Mouse (Mus musculus) hindbrain, embryonic 11.5 days (tissue): ENCODE measurements around the gene Cideb. TPM values are rescaled to one million over a fixed set of nuclear protein-coding genes. Genes with fewer than 3 reads are reported as not detected.
"Not testable (repeated sequence)": the region's sequence is repeated elsewhere in the genome, so short reads cannot be mapped to it uniquely, and the experiment has no call there.

Experiments used
- ATAC-seq: fragments of 200-750 bp; cut with Nextera tagmentation; 2 replicates; pipeline ENCODE4 v1.8.0; 2017; ENCODE audit warnings: mild to moderate bottlenecking, moderate TSS enrichment, moderate library complexity; ENCODE audit not compliant: low FRiP score
- DNase-seq: peaks from one replicate; pipeline ENCODE4 v3.0.0-alpha.2; 2015; ENCODE audit warnings: low spot score
- H3K27ac ChIP-seq: fragments of 300-500 bp; sonication (generic); 2 replicates; pipeline ENCODE4 v1.5.1; 2014; ENCODE audit warnings: mild to moderate bottlenecking, low read depth, low read length
- H3K27me3 ChIP-seq: fragments of 300-500 bp; sonication (generic); 2 replicates; pipeline ENCODE4 v1.6.1; 2014; ENCODE audit warnings: mild to moderate bottlenecking, low read length, moderate library complexity, mixed read lengths; ENCODE audit not compliant: control insufficient read depth, insufficient read depth
- H3K36me3 ChIP-seq: fragments of 300-500 bp; sonication (generic); 2 replicates; pipeline ENCODE4 v1.6.1; 2014; ENCODE audit warnings: mild to moderate bottlenecking, low read length, moderate library complexity, mixed read lengths; ENCODE audit not compliant: control insufficient read depth, insufficient read depth
- H3K4me1 ChIP-seq: fragments of 300-500 bp; sonication (generic); replicated peaks from 2 replicates; pipeline ENCODE4 v1.6.1; 2014; ENCODE audit warnings: low read length, mixed read lengths; ENCODE audit not compliant: control insufficient read depth, insufficient read depth
- H3K4me2 ChIP-seq: fragments of 300-500 bp; sonication (generic); replicated peaks from 2 replicates; pipeline ENCODE4 v1.6.1; 2014; ENCODE audit warnings: mild to moderate bottlenecking, low read depth, low read length
- H3K4me3 ChIP-seq: fragments of 300-500 bp; sonication (generic); 2 replicates; pipeline ENCODE4 v1.5.1; 2014; ENCODE audit warnings: low read depth, low read length
- H3K9ac ChIP-seq: fragments of 300-500 bp; sonication (generic); 2 replicates; pipeline ENCODE4 v1.6.1; 2014; ENCODE audit warnings: low read depth, low read length
- H3K9me3 ChIP-seq: fragments of 300-500 bp; sonication (generic); 2 replicates; pipeline ENCODE4 v1.6.1; 2016; ENCODE audit warnings: low read length; ENCODE audit not compliant: control insufficient read depth
- WGBS: fragments of 180-500 bp; shearing (Covaris S2); extraction: QIAGEN DNeasy Blood & Tissue Kit; methylation state at CpG from one replicate; pipeline ENCODE4 v1.1.7; 2014; 5-methylcytosine and 5-hydroxymethylcytosine counted together
- polyA plus RNA-seq: library from polyadenylated mRNA; unstranded; fragments of >200 nt; fragmentation: Nextera tagmentation; extraction: Ambion mirVana; gene quantifications from 2 replicates; pipeline ENCODE4 v1.2.1, GENCODE M21; 2014

The Cideb gene
- polyA plus RNA-seq, 1 experiment from 2014 or later: not detected

GRCm38 (mm10) chr14:55760156-55760555 lies 1.9 kb upstream of the Cideb start:
- H3K9me3 ChIP-seq, H3K4me3 ChIP-seq, H3K27ac ChIP-seq, H3K9ac ChIP-seq, H3K4me2 ChIP-seq, H3K36me3 ChIP-seq, H3K4me1 ChIP-seq, ATAC-seq: not testable (repeated sequence)
- DNase-seq: peak; percentile 88
- peaks cover 36% of the 10 kb centered on the region for H3K27me3 ChIP-seq
- 0% methylated on average over 6 of the region's 6 CpGs for WGBS

DNA sequence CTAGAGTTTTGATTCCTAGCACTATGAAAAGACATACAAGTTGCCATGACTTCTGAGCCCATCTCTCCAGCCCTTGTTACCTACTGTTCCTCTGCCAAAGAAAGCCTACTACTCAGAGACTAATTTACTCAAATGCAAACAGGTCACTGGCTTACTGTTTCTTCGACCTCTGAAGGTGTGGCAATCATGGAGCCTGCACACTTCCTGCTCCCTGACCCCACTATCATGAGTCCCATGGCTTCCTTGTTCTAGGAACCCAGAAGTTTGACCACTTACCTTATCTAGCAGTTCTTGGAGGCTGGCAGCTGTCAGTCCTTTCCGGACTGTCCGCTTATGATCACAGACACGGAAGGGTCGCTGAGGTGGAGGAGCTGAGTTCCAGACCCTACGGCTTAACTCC lies 692 bp downstream of the Cideb start:
- Histone ChIP-seq H3K27me3 (peaks cover 17% of the 10 kb centered on the region), H3K27ac (no peak overlapping the region), H3K4me1 (0 out of 2 replicates have a peak, but pooled peaks cover 5% of the 10 kb centered on the region), H3K4me3 (no peak overlapping the region), H3K9ac (no peak overlapping the region), H3K9me3 (no peaks in the 10 kb centered on the region), H3K4me2 (no peak overlapping the region), H3K36me3 (peaks cover 15% of the 10 kb centered on the region; the same call in 1 of the 2 replicates)
- DNase-seq (no peak), ATAC-seq (no peak)
- 92% methylated on average over 6 of the region's 6 CpGs for WGBS

GRCm38 (mm10) chr14:55747051-55747847 lies 11.0 kb downstream of the Cideb start:
- WGBS: 90% methylated on average over 10 of the region's 10 CpGs
- H3K27me3 ChIP-seq: no peaks in the 10 kb centered on the region
- DNase-seq (no peak), ATAC-seq (no peak)
- no peaks in the 10 kb centered on the region for H3K36me3 ChIP-seq
- H3K9ac ChIP-seq: no peak overlapping the region
- H3K4me3 ChIP-seq: no peak overlapping the region
- no peak overlapping the region for H3K4me2 ChIP-seq
- peaks cover 3% of the 10 kb centered on the region; the same call in 1 of the 2 replicates for H3K4me1 ChIP-seq
- no peaks in the 10 kb centered on the region for H3K9me3 ChIP-seq
- no peak overlapping the region for H3K27ac ChIP-seq

DNA sequence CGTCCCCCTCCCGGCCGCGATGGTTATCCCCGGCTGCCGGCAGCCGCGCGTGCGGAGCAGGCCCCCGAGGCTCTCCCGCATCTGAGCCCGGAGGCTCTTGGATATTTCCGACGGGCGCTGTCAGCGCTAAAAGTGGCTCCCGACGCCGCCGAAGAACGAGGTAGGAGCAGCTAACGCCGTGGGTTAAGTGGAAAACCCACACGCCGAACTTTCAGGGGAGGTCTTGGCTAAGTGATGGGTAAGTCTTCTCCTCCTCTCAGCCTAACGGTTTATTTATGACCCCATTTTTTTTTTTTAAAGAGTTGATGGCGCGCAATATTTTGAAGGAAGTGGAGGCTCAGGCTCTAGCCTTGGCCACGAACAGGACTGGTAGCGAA lies 12.4 kb downstream of the Cideb start:
- Histone ChIP-seq H3K27ac (no peak overlapping the region), H3K4me3 (peak overlapping the region; percentile 93), H3K4me2 (peak overlapping the region; percentile 71), H3K27me3 (no peaks in the 10 kb centered on the region), H3K36me3 (no peaks in the 10 kb centered on the region), H3K9ac (peak overlapping the region; percentile 81), H3K9me3 (no peaks in the 10 kb centered on the region), H3K4me1 (peaks cover 3% of the 10 kb centered on the region; the same call in 1 of the 2 replicates)
- no peak; the same call in 1 of the 2 replicates for ATAC-seq
- no peak for DNase-seq
- WGBS: under 1% methylated on average over 31 of the region's 31 CpGs

- ATAC-seq: peak; percentile 83
- peak within 1 kb of the TSS; percentile 81 for H3K9ac ChIP-seq
- peaks cover 3% of the 10 kb centered on the region; the same call in 1 of the 2 replicates for H3K4me1 ChIP-seq
- 2% methylated on average over 38 of the region's 48 CpGs for WGBS
- peak within 1 kb of the TSS; percentile 93 for H3K4me3 ChIP-seq
- H3K4me2 ChIP-seq: peak within 1 kb of the TSS; percentile 71
- no peaks in the 10 kb centered on the region for H3K9me3 ChIP-seq
- H3K27ac ChIP-seq: no peak within 1 kb of the TSS
- DNase-seq: peak; percentile 90
- no peaks in the 10 kb centered on the region for H3K36me3 ChIP-seq
- no peaks in the 10 kb centered on the region for H3K27me3 ChIP-seq
These were observed 12.9 kb downstream of the Cideb start, which contains the start of the genes Dhrs1 and Nop9 for GRCm38 (mm10) chr14:55745180-55745860. TSS of gene Dhrs1 (minus strand) at chr14:55745690. TSS of gene Nop9 (plus strand) at chr14:55745693.

DNA sequence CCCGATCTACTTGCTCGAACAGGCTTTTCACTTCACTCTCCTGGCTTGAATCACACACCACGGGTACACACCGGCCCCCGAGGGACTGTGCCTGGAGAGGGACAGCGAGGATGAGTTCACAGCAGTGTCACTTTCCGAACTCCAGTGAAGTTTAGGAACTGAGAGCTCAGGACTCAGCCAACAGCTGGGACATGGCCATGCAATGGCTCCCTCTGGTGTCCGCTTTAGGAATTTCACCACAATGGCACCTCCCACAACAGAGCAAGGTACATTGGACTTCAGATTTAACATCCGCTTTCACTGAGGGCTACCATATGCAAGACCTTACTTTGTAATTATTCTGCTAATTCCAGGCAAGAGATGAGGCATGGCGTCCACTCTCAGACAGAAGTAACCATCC lies 14.5 kb downstream of the Cideb start:
- no peak overlapping the region for H3K9ac ChIP-seq
- H3K36me3 ChIP-seq: 0 out of 2 replicates have a peak, but pooled peaks cover 2% of the 10 kb centered on the region
- H3K4me2 ChIP-seq: no peak overlapping the region
- H3K9me3 ChIP-seq: no peaks in the 10 kb centered on the region
- H3K27ac ChIP-seq: no peak overlapping the region
- H3K27me3 ChIP-seq: no peaks in the 10 kb centered on the region
- H3K4me1 ChIP-seq: peaks cover 3% of the 10 kb centered on the region; the same call in 1 of the 2 replicates
- no peak overlapping the region for H3K4me3 ChIP-seq
- 16% methylated on average over 10 of the region's 10 CpGs for WGBS
- DNase-seq (peak; percentile 92), ATAC-seq (peak; percentile 63; the same call in 1 of the 2 replicates)

DNA sequence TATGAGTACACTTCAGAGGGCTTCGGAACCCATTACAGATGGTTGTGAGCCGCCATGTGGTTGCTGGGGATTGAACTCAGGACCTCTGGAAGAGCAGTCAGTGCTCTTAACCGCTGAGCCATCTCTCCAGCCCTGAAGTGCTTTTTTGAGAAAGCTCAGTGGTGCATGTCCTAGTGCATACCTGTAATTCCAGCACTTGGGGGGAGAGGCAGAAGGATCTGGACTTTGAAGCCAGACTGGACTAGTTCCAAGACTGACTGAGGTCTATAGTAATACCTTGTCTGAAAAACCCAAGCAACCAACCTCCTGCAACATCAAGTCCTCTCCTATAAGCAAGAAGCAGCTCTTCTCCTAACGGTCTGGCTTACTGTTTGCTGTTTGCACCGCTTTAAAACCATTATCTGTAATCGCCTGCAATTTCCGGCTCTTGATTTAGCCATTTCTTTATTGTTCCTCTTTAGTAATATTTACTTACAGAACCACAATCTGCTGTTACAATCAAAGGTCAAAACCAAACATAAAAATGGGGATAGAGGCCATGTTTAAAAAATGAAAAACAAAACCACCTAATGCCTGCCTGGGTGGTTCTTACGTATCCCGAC lies 21.1 kb downstream of the Cideb start:
- Histone ChIP-seq H3K27me3 (no peaks in the 10 kb centered on the region), H3K4me2 (no peak overlapping the region), H3K36me3 (0 out of 2 replicates have a peak, but pooled peaks cover 2% of the 10 kb centered on the region), H3K9me3 (no peaks in the 10 kb centered on the region), H3K4me3 (no peak overlapping the region), H3K4me1 (no peaks in the 10 kb centered on the region), H3K9ac (no peak overlapping the region), H3K27ac (no peak overlapping the region)
- ATAC-seq (no peak), DNase-seq (no peak)
- WGBS: 88% methylated on average over 9 of the region's 9 CpGs

GRCm38 (mm10) chr14:55735758-55736157 lies 22.5 kb downstream of the Cideb start:
- WGBS: 88% methylated on average over 4 of the region's 4 CpGs
- H3K9me3 ChIP-seq: no peaks in the 10 kb centered on the region
- H3K27me3 ChIP-seq: no peaks in the 10 kb centered on the region
- no peak for DNase-seq
- ATAC-seq: no peak
- no peak overlapping the region for H3K27ac ChIP-seq
- H3K36me3 ChIP-seq: 0 out of 2 replicates have a peak, but pooled peaks cover 2% of the 10 kb centered on the region
- no peak overlapping the region for H3K4me3 ChIP-seq
- no peak overlapping the region for H3K4me2 ChIP-seq
- H3K4me1 ChIP-seq: no peaks in the 10 kb centered on the region
- no peak overlapping the region for H3K9ac ChIP-seq
